Mouse (Mus musculus) adrenal gland, adult 2 months (tissue): ENCODE results near the gene Pros1. TPM values are rescaled to one million over a fixed set of nuclear protein-coding genes. Genes with fewer than 3 reads are reported as not detected.

Experiments
- DNase-seq: peaks from one replicate; pipeline ENCODE4 v3.0.0; 2021
- polyA plus RNA-seq: library from polyadenylated mRNA; depleted of rRNA; stranded (reverse); fragments of >200 nt; gene quantifications from 2 replicates; pipeline ENCODE4 v1.2.3, GENCODE M21; 2012
- total RNA-seq, 2 experiments: library from RNA; stranded (reverse); gene quantifications; 2 replicates each; pipeline ENCODE4 v1.2.3; 2021

Pros1 gene
- total and polyA plus RNA-seq, 3 experiments, result 6.9 to 70.5 (median 47.8) TPM

GRCm38 (mm10) chr16:62860140-62860539 lies 6.0 kb downstream of the Pros1 start:
- DNase-seq, result no peak

GRCm38 (mm10) chr16:62861455-62861854 lies 7.3 kb downstream of the Pros1 start:
- no peak for DNase-seq

GRCm38 (mm10) chr16:62872688-62873117 lies 18.6 kb downstream of the Pros1 start:
- DNase-seq, result no peak

GRCm38 (mm10) chr16:62873180-62873579 lies 19.1 kb downstream of the Pros1 start:
- peak; percentile 11 for DNase-seq

- no peak for DNase-seq
Observed at GRCm38 (mm10) chr16:62874065-62874464, 20.0 kb downstream of the Pros1 start.

GRCm38 (mm10) chr16:62895824-62896223 lies 41.7 kb downstream of the Pros1 start:
- no peak for DNase-seq

- DNase-seq, result no peak
Observed at GRCm38 (mm10) chr16:62911364-62911763, 57.3 kb downstream of the Pros1 start.

- DNase-seq, result no peak
Observed at GRCm38 (mm10) chr16:62912246-62912645, 58.1 kb downstream of the Pros1 start.

- no peak for DNase-seq
Observed at GRCm38 (mm10) chr16:62915530-62915929, 61.4 kb downstream of the Pros1 start.

- no peak for DNase-seq
Observed at GRCm38 (mm10) chr16:62922245-62922644, 68.1 kb downstream of the Pros1 start.

GRCm38 (mm10) chr16:62931341-62931740 lies 77.2 kb downstream of the Pros1 start:
- DNase-seq, result no peak

GRCm38 (mm10) chr16:62936316-62936715 lies 82.2 kb downstream of the Pros1 start:
- peak; percentile 73 for DNase-seq

- peak; percentile 63 for DNase-seq
Observed at GRCm38 (mm10) chr16:62940388-62941003, 86.4 kb downstream of the Pros1 start.

- DNase-seq, result no peak
Observed at GRCm38 (mm10) chr16:62941763-62942162, 87.7 kb downstream of the Pros1 start.

GRCm38 (mm10) chr16:62942418-62943410 lies 88.6 kb downstream of the Pros1 start:
- no peak for DNase-seq

GRCm38 (mm10) chr16:62958485-62958884 lies 104.4 kb downstream of the Pros1 start:
- DNase-seq, result no peak

GRCm38 (mm10) chr16:62964361-62964763 lies 110.3 kb downstream of the Pros1 start:
- no peak for DNase-seq

- DNase-seq, result no peak
Observed at GRCm38 (mm10) chr16:62971673-62972332, 117.7 kb downstream of the Pros1 start.

- DNase-seq, result peak; percentile 36
Observed at GRCm38 (mm10) chr16:62974926-62975325, 120.8 kb downstream of the Pros1 start.
